Mouse (Mus musculus) ES-CJ7 (cell line): ENCODE results near the gene Rps21.

Source experiments
- DNase-seq: peaks from one replicate; pipeline ENCODE4 v3.0.0; 2011; ENCODE audit warnings: low read depth, low spot score

The Rps21 gene

GRCm38 (mm10) chr2:180289440-180290108, 32.4 kb downstream of the Rps21 start, which contains the start of gene Rbbp8nl:
Rbbp8nl (minus strand) TSS chr2:180289879.
- DNase-seq = no peak

- DNase-seq = no peak
Observed at GRCm38 (mm10) chr2:180290503-180290902, 33.3 kb downstream of the Rps21 start.

GRCm38 (mm10) chr2:180291566-180291965, 34.4 kb downstream of the Rps21 start:
- DNase-seq = no peak

- no peak for DNase-seq
Observed at GRCm38 (mm10) chr2:180292026-180292425, 34.8 kb downstream of the Rps21 start.

GRCm38 (mm10) chr2:180292906-180293305, 35.7 kb downstream of the Rps21 start:
- peak; percentile 74 for DNase-seq

- DNase-seq = no peak
Observed at GRCm38 (mm10) chr2:180300252-180300651, 43.1 kb downstream of the Rps21 start.

GRCm38 (mm10) chr2:180300771-180301170, 43.6 kb downstream of the Rps21 start:
- no peak for DNase-seq

- DNase-seq = no peak
Observed at GRCm38 (mm10) chr2:180302201-180302600, 45.0 kb downstream of the Rps21 start.

- no peak for DNase-seq
Observed at GRCm38 (mm10) chr2:180303468-180303867, 46.3 kb downstream of the Rps21 start.

GRCm38 (mm10) chr2:180304554-180304953, 47.4 kb downstream of the Rps21 start:
- no peak for DNase-seq

- DNase-seq = no peak
Observed at GRCm38 (mm10) chr2:180305490-180305889, 48.3 kb downstream of the Rps21 start.

GRCm38 (mm10) chr2:180306009-180306408, 48.8 kb downstream of the Rps21 start:
- DNase-seq = no peak

- DNase-seq = no peak
Observed at GRCm38 (mm10) chr2:180306423-180307168, 49.4 kb downstream of the Rps21 start.

- no peak for DNase-seq
Observed at GRCm38 (mm10) chr2:180307680-180308079, 50.5 kb downstream of the Rps21 start.
